Mouse (Mus musculus): ENCODE measurements at regions not wholly inside any gene's neighbourhood (a gene's known extent, or its start where the extent isn't known, plus 50 kb on each side); places are given as distances from the start of the nearest gene placed in this dataset.

GRCm38 (mm10) chr7:71500719-71501118 lies 149.4 kb upstream of the Gm10295 start:
- 0 out of 2 replicates have a peak, but pooled peaks have one; percentile 31 for ATAC-seq (ENCODE audit: low FRiP score, low TSS enrichment)
- H3K4me1 ChIP-seq (ENCODE audit: insufficient read depth, low read length), result peaks cover 8% of the 10 kb centered on the region
- no peaks in the 10 kb centered on the region for H3K9me3 ChIP-seq (ENCODE audit: low read length)
- H3K9ac ChIP-seq (replicated peaks; ENCODE audit: low read length), result no peak overlapping the region
- H3K27me3 ChIP-seq (ENCODE audit: insufficient read depth, low read length), result no peaks in the 10 kb centered on the region
- peak overlapping the region; percentile 48 for H3K27ac ChIP-seq (ENCODE audit: low read length)
- H3K36me3 ChIP-seq (ENCODE audit: insufficient read depth, low read length), result no peaks in the 10 kb centered on the region
- no peak overlapping the region for H3K4me3 ChIP-seq (ENCODE audit: low read length)
- WGBS, result 28% methylated on average over 6 of the region's 6 CpGs
- H3K4me2 ChIP-seq (replicated peaks; ENCODE audit: low read depth, low read length), result no peak overlapping the region

- Histone ChIP-seq H3K4me3 (ENCODE audit: low read length) (no peak overlapping the region), H3K4me2 (replicated peaks; ENCODE audit: low read depth, low read length) (no peak overlapping the region)
- peak; percentile 67; the same call in 1 of the 2 replicates for ATAC-seq (ENCODE audit: low FRiP score, low TSS enrichment)
These were observed 146.8 kb upstream of the Gm10295 start for GRCm38 (mm10) chr7:71498123-71498522.

DNA sequence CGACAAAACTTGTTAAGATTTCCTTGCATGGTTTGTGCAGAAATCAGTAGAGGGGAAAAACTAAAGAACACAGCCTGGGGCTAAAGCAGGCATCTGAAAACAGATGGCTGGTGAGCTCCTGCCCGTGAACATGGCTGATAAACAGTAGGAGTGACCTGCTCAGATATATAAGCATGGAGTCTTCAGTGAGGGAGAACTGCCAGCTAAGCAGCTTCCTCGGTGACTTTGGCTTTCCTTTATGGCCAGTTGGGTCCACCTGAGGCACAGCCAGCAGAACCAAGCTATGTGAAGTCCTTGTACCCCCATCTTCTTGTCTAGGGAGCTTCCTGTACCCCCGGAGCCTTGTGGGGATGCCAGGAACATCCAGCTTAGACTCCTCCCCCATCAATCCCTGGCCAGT lies 139.8 kb upstream of the Gm10295 start:
- no peak overlapping the region for H3K4me2 ChIP-seq (replicated peaks; ENCODE audit: low read depth, low read length)
- no peaks in the 10 kb centered on the region for H3K36me3 ChIP-seq (ENCODE audit: insufficient read depth, low read length)
- H3K4me3 ChIP-seq (ENCODE audit: low read length), result no peak overlapping the region
- H3K9me3 ChIP-seq (ENCODE audit: low read length), result no peaks in the 10 kb centered on the region
- WGBS, result 51% methylated on average over 4 of the region's 4 CpGs
- ATAC-seq (ENCODE audit: low FRiP score, low TSS enrichment), result no peak
- H3K27me3 ChIP-seq (ENCODE audit: insufficient read depth, low read length), result no peaks in the 10 kb centered on the region
- peaks cover 9% of the 10 kb centered on the region for H3K4me1 ChIP-seq (ENCODE audit: insufficient read depth, low read length)
- H3K9ac ChIP-seq (replicated peaks; ENCODE audit: low read length), result no peak overlapping the region
- no peak overlapping the region for H3K27ac ChIP-seq (ENCODE audit: low read length)

More at GRCm38 (mm10) chr7:71498123-71498522, 146.8 kb upstream of the Gm10295 start:
- H3K9ac ChIP-seq (replicated peaks; ENCODE audit: low read length), result no peak overlapping the region
- H3K27me3 ChIP-seq (ENCODE audit: insufficient read depth, low read length), result no peaks in the 10 kb centered on the region
- H3K9me3 ChIP-seq (ENCODE audit: low read length), result no peaks in the 10 kb centered on the region
- H3K4me1 ChIP-seq (ENCODE audit: insufficient read depth, low read length), result peaks cover 12% of the 10 kb centered on the region
- H3K27ac ChIP-seq (ENCODE audit: low read length), result peak overlapping the region; percentile 81
- no peaks in the 10 kb centered on the region for H3K36me3 ChIP-seq (ENCODE audit: insufficient read depth, low read length)
- WGBS, result 14% methylated on average over 7 of the region's 7 CpGs

DNA sequence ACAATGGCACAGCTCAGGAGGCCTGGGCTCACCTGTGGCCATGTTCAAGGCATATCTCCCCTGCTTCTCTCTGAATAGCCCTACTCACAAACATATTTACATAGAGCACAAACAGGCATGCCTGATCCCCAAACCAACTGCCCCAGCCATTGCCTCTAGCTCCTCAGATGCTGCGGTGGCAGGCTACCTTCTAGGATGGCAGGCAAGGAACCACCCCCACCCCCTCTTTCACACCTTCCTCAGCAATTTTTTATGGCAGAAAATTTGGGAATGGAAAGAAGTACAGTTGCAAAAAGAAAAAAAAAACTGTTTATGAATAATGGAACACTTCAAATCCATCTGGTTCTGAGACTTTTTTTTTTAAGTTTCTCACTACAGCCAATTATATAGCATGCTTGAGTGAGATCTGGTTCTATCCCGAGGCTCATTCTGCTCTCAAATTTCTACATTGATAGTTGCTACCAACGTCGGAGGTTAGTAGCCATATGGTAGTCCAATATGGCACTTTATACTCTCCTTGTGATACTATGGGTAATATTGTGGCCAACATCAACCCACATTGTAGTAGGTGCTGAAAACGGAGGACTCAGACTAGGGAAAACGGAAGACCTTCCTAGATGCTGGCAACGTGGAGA lies 136.8 kb upstream of the Gm10295 start:
- Histone ChIP-seq H3K9ac (replicated peaks; ENCODE audit: low read length) (no peak overlapping the region), H3K4me2 (replicated peaks; ENCODE audit: low read depth, low read length) (no peak overlapping the region)

DNA sequence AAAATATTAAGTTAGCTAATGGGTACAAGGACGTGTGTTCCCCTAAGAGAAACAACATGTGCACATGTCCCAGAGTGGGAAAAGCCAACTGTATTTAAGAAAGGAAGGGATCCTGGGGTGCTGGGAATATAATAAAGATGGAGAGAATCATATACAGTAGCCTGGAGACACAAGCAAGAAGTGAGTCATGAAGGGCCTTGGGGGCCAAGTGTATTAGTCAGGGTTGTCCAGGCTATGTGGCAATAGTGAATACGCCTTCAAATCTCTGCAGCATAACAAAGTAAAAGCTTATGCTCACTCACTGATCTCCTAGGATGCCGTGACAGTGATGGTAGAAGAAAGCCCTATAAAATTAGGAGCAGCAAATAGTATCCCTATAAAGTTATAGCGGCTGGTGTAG lies 124.1 kb upstream of the Gm10295 start:
- no peak for ATAC-seq (ENCODE audit: low FRiP score, low TSS enrichment)
- Histone ChIP-seq H3K9me3 (ENCODE audit: low read length) (no peaks in the 10 kb centered on the region), H3K4me2 (replicated peaks; ENCODE audit: low read depth, low read length) (no peak overlapping the region), H3K27me3 (ENCODE audit: insufficient read depth, low read length) (no peaks in the 10 kb centered on the region), H3K9ac (replicated peaks; ENCODE audit: low read length) (no peak overlapping the region), H3K4me1 (ENCODE audit: insufficient read depth, low read length) (peaks cover 27% of the 10 kb centered on the region), H3K27ac (ENCODE audit: low read length) (no peak overlapping the region), H3K36me3 (ENCODE audit: insufficient read depth, low read length) (no peaks in the 10 kb centered on the region), H3K4me3 (ENCODE audit: low read length) (no peak overlapping the region)
- 88% methylated on average over 4 of the region's 4 CpGs for WGBS

More for the DNA sequence above, 136.8 kb upstream of the Gm10295 start:
- Histone ChIP-seq H3K27me3 (ENCODE audit: insufficient read depth, low read length) (no peaks in the 10 kb centered on the region), H3K27ac (ENCODE audit: low read length) (no peak overlapping the region), H3K4me1 (ENCODE audit: insufficient read depth, low read length) (peaks cover 5% of the 10 kb centered on the region; the same call in 1 of the 2 replicates), H3K9me3 (ENCODE audit: low read length) (no peaks in the 10 kb centered on the region), H3K4me3 (ENCODE audit: low read length) (no peak overlapping the region), H3K36me3 (ENCODE audit: insufficient read depth, low read length) (no peaks in the 10 kb centered on the region)
- ATAC-seq (ENCODE audit: low FRiP score, low TSS enrichment), result no peak
- WGBS, result 80% methylated on average over 7 of the region's 7 CpGs

GRCm38 (mm10) chr7:71472384-71473141 lies 121.3 kb upstream of the Gm10295 start:
- Histone ChIP-seq H3K9ac (replicated peaks; ENCODE audit: low read length) (peak overlapping the region; percentile 57), H3K9me3 (ENCODE audit: low read length) (no peaks in the 10 kb centered on the region)
- 0 out of 2 replicates have a peak, but pooled peaks have one; percentile 14 for ATAC-seq (ENCODE audit: low FRiP score, low TSS enrichment)

GRCm38 (mm10) chr7:71471658-71472383 lies 120.5 kb upstream of the Gm10295 start:
- Histone ChIP-seq H3K36me3 (ENCODE audit: insufficient read depth, low read length) (no peaks in the 10 kb centered on the region), H3K27me3 (ENCODE audit: insufficient read depth, low read length) (no peaks in the 10 kb centered on the region), H3K4me1 (ENCODE audit: insufficient read depth, low read length) (peaks cover 42% of the 10 kb centered on the region), H3K27ac (ENCODE audit: low read length) (peak overlapping the region; percentile 96), H3K9ac (replicated peaks; ENCODE audit: low read length) (peak overlapping the region; percentile 57), H3K9me3 (ENCODE audit: low read length) (no peaks in the 10 kb centered on the region), H3K4me2 (replicated peaks; ENCODE audit: low read depth, low read length) (peak overlapping the region; percentile 33), H3K4me3 (ENCODE audit: low read length) (peak overlapping the region; percentile 3; the same call in 1 of the 2 replicates)
- WGBS, result 3% methylated on average over 18 of the region's 18 CpGs
- ATAC-seq (ENCODE audit: low FRiP score, low TSS enrichment), result peak; percentile 80

More at GRCm38 (mm10) chr7:71472384-71473141, 121.3 kb upstream of the Gm10295 start:
- H3K27ac ChIP-seq (ENCODE audit: low read length), result peak overlapping the region; percentile 96
- H3K36me3 ChIP-seq (ENCODE audit: insufficient read depth, low read length), result no peaks in the 10 kb centered on the region
- H3K4me1 ChIP-seq (ENCODE audit: insufficient read depth, low read length), result peaks cover 40% of the 10 kb centered on the region
- H3K4me3 ChIP-seq (ENCODE audit: low read length), result peak overlapping the region; percentile 0; the same call in 1 of the 2 replicates
- H3K27me3 ChIP-seq (ENCODE audit: insufficient read depth, low read length), result no peaks in the 10 kb centered on the region
- WGBS, result 28% methylated on average over 12 of the region's 12 CpGs
- H3K4me2 ChIP-seq (replicated peaks; ENCODE audit: low read depth, low read length), result 0 out of 2 replicates have a peak overlapping the region, but pooled peaks have one; percentile 33

GRCm38 (mm10) chr7:71471319-71471657 lies 120.0 kb upstream of the Gm10295 start:
- H3K4me2 ChIP-seq (replicated peaks; ENCODE audit: low read depth, low read length), result peak overlapping the region; percentile 33; the same call in 1 of the 2 replicates
- H3K36me3 ChIP-seq (ENCODE audit: insufficient read depth, low read length), result no peaks in the 10 kb centered on the region
- no peak; the same call in 1 of the 2 replicates for ATAC-seq (ENCODE audit: low FRiP score, low TSS enrichment)
- 10% methylated on average over 3 of the region's 3 CpGs for WGBS
- peak overlapping the region; percentile 96 for H3K27ac ChIP-seq (ENCODE audit: low read length)
- H3K4me3 ChIP-seq (ENCODE audit: low read length), result no peak overlapping the region
- H3K4me1 ChIP-seq (ENCODE audit: insufficient read depth, low read length), result peaks cover 42% of the 10 kb centered on the region
- H3K27me3 ChIP-seq (ENCODE audit: insufficient read depth, low read length), result no peaks in the 10 kb centered on the region
- peak overlapping the region; percentile 57 for H3K9ac ChIP-seq (replicated peaks; ENCODE audit: low read length)
- H3K9me3 ChIP-seq (ENCODE audit: low read length), result no peaks in the 10 kb centered on the region

DNA sequence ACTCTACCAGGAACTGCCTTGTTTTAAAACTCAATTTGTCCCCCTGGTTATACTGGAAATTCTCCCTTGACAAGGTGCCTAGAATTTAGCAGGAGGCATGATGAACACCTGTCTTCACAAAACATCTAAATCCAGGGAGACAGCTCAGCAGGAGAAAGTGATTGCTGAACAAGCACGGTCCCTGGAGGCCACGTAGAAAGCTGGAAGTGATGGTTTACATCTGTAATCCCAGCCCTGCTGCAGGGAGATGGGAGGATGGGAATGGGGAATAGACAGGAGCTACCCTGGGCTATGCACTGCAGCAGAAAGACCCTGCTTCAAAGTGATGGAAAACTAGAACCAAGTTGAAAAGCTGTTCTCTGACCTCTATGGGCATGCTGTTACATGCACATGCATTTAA lies 119.1 kb upstream of the Gm10295 start:
- Histone ChIP-seq H3K9me3 (ENCODE audit: low read length) (no peaks in the 10 kb centered on the region), H3K27ac (ENCODE audit: low read length) (peak overlapping the region; percentile 96), H3K4me2 (replicated peaks; ENCODE audit: low read depth, low read length) (no peak overlapping the region), H3K27me3 (ENCODE audit: insufficient read depth, low read length) (no peaks in the 10 kb centered on the region), H3K9ac (replicated peaks; ENCODE audit: low read length) (no peak overlapping the region), H3K4me3 (ENCODE audit: low read length) (no peak overlapping the region), H3K4me1 (ENCODE audit: insufficient read depth, low read length) (peaks cover 42% of the 10 kb centered on the region), H3K36me3 (ENCODE audit: insufficient read depth, low read length) (no peaks in the 10 kb centered on the region)
- no peak for ATAC-seq (ENCODE audit: low FRiP score, low TSS enrichment)
- 16% methylated on average over 2 of the region's 2 CpGs for WGBS
